Mouse (Mus musculus): ENCODE measurements around the gene Olfr1500. TPM values are rescaled to one million over a fixed set of nuclear protein-coding genes. Genes with fewer than 3 reads are reported as not detected.

The Olfr1500 gene
- 1 to 10 TPM in 1 of 2 experiments, not detected in 1; 1.2 TPM for polyA plus RNA-seq (2017; shearing (Covaris generic))

DNA sequence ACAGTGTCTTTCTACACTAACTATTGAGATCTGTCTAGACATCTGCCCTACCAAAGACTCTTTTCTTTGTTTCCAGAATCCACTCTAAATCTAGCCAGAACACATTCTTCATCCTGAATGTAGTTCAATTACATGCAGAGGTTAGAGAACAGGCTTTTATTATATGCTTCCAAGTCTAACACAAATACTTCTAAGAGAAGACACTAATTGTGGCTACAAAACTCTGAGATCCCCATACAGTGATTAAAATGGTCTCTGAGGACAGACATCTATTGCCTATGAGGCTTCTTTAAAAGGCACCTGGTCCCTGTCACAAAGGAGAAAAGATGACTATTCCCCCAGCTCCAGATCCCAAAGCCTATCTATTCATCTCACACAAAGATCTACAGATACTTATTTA is at the start of gene Olfr1500:
Olfr1500 (minus strand) TSS at position 101 of the 400 bp plus-strand sequence.

GRCm38 (mm10) chr19:13861495-13861894 is 31.2 kb upstream of the Olfr1500 start, which contains the start of gene Olfr1502:
Gene Olfr1502, plus strand, starts transcription at chr19:13861795.

GRCm38 (mm10) chr19:13850592-13850991 is 20.3 kb upstream of the Olfr1500 start, which contains the start of gene Olfr1501:
Gene Olfr1501, minus strand, starts transcription at chr19:13850692.

GRCm38 (mm10) chr19:13819347-13819746 is 10.9 kb downstream of the Olfr1500 start, which contains the start of gene Olfr1499:
Gene Olfr1499, minus strand, starts transcription at chr19:13819447.

DNA sequence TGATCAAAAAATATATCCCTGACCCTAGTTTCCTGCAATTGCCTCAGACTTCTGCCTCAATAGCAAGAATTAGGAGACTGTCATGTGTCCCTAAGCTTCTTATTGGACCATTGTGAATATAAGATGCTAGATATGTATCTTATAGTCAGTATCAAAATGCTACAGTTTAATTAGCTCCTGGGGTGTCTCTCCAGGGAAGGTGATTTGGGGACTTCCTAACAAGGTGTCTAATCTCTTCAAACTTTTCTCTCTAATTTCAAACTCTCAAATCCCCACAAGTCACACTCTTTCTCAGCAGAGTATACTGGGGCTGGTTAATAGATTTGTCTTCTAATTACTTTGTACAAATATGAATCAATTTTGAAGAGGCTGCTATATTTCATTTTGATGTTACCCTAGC is 32.2 kb downstream of the Olfr1500 start, which contains the start of gene Olfr1497:
Olfr1497 (minus strand) TSS at position 101 of the 400 bp plus-strand sequence.

DNA sequence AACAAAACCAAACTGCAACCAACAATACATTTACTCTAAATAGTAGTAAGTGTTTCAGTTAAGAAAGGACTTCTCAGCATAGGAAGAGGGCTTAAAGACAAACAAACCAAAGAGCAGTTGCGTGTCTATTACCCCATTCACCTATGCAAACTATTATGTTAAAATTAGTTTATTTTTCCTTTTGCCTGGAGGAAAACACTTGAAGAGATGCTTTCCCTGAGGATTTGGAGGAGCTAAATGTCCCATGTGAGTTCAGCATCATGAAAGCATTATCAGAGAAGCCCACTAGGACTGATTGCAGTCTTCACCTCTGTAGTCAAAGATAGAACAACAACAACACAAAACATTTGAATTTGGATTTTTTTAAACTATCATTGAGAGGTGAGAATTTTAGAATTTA is 52.7 kb downstream of the Olfr1500 start, which contains the start of gene Olfr1496:
Olfr1496 (plus strand) TSS at position 301 of the 400 bp plus-strand sequence.

Other genes with a start within 250 kb of the Olfr1500 start
- gene Olfr1484, start 247.0 kb downstream of the Olfr1500 start, polyA plus RNA-seq (2017; shearing (Covaris generic)), result not detected
- not detected for gene Olfr1487, start 213.1 kb downstream of the Olfr1500 start, polyA plus RNA-seq (2017; shearing (Covaris generic))
- under 1 TPM in 1 of 2 experiments, not detected in 1; 0.04 TPM for gene Olfr1489, start 198.9 kb downstream of the Olfr1500 start, polyA plus RNA-seq (2017; shearing (Covaris generic))
- gene Olfr1490, start 179.4 kb downstream of the Olfr1500 start, polyA plus RNA-seq (2017; shearing (Covaris generic)), result not detected
- gene Olfr1491, start 133.2 kb downstream of the Olfr1500 start, polyA plus RNA-seq (2017; shearing (Covaris generic)), result under 1 TPM in 1 of 2 experiments, not detected in 1; 0.49 TPM
- gene Olfr1493-ps1, start 107.2 kb downstream of the Olfr1500 start, polyA plus RNA-seq (2017; shearing (Covaris generic)), result under 1 TPM in 1 of 2 experiments, not detected in 1; 0.14 TPM
- not detected for gene Olfr1494, start 90.8 kb downstream of the Olfr1500 start, polyA plus RNA-seq (2017; shearing (Covaris generic))
- gene Olfr1495, start 65.9 kb downstream of the Olfr1500 start, polyA plus RNA-seq (2017; shearing (Covaris generic)), result not detected
- gene Olfr1496, start 52.6 kb downstream of the Olfr1500 start, polyA plus RNA-seq (2017; shearing (Covaris generic)), result 1 to 10 TPM in 1 of 2 experiments, not detected in 1; 1.3 TPM
- not detected for gene Olfr1497, start 32.3 kb downstream of the Olfr1500 start, polyA plus RNA-seq (2017; shearing (Covaris generic))
- gene Olfr1499, start 11.0 kb downstream of the Olfr1500 start, polyA plus RNA-seq (2017; shearing (Covaris generic)), result not detected
- under 1 TPM; 0.27 to 0.28 TPM for gene Olfr1501, start 20.2 kb upstream of the Olfr1500 start, polyA plus RNA-seq (2017; shearing (Covaris generic))
- gene Olfr1502, start 31.3 kb upstream of the Olfr1500 start, polyA plus RNA-seq (2017; shearing (Covaris generic)), result not detected
- under 1 TPM in 1 of 2 experiments, not detected in 1; 0.18 TPM for gene Olfr1504, start 67.4 kb upstream of the Olfr1500 start, polyA plus RNA-seq (2017; shearing (Covaris generic))
- gene Olfr1505, start 83.0 kb upstream of the Olfr1500 start, polyA plus RNA-seq (2017; shearing (Covaris generic)), result not detected

All from inflammation-experienced regulatory T-cells (primary cell).